Mouse (Mus musculus): ENCODE data around the gene Nrarp. TPM values are rescaled to one million over a fixed set of nuclear protein-coding genes. Genes with fewer than 3 reads are reported as not detected.

Nrarp gene
- polyA plus RNA-seq, 1 experiment from 2014 or later, result 1.3 TPM

DNA sequence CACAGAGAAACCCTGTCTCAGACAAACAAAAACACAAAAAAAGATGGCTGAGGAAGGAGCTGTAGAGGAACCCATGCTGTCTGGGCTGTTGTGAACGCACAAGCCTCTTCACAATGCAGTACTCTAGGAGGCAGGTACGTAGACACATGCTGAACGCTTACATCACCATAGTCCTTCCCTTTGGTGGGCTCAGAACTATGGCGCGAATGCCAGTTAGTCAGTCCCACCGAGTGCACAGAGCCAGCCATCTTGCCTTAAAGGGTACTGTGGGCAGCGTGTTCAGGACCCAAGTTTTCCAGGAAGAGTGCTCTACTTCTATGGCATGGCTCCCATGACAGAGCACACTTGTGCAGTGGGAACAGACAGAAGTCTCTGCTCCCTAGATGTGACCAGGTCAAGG is 3.9 kb downstream of the Nrarp start:
- 85% methylated on average over 7 of the region's 7 CpGs for WGBS (ENCODE audit: insufficient replicate concordance)
- Histone ChIP-seq H3K4me2 (ENCODE audit: low read depth, low read length) (no peak overlapping the region), H3K36me3 (ENCODE audit: control insufficient read depth, insufficient read depth) (no peaks in the 10 kb centered on the region), H3K4me1 (ENCODE audit: control insufficient read depth, low read depth, low read length) (peaks cover 28% of the 10 kb centered on the region), H3K9ac (ENCODE audit: low read depth, low read length) (no peak overlapping the region), H3K27me3 (ENCODE audit: control insufficient read depth, insufficient read depth, low read depth, low read length) (peaks cover 64% of the 10 kb centered on the region), H3K27ac (ENCODE audit: low read length) (no peak overlapping the region), H3K9me3 (replicated peaks; ENCODE audit: control insufficient read depth, low read length) (no peaks in the 10 kb centered on the region), H3K4me3 (ENCODE audit: low read depth, low read length) (no peak overlapping the region)
- ATAC-seq (ENCODE audit: low read depth), result no peak

DNA sequence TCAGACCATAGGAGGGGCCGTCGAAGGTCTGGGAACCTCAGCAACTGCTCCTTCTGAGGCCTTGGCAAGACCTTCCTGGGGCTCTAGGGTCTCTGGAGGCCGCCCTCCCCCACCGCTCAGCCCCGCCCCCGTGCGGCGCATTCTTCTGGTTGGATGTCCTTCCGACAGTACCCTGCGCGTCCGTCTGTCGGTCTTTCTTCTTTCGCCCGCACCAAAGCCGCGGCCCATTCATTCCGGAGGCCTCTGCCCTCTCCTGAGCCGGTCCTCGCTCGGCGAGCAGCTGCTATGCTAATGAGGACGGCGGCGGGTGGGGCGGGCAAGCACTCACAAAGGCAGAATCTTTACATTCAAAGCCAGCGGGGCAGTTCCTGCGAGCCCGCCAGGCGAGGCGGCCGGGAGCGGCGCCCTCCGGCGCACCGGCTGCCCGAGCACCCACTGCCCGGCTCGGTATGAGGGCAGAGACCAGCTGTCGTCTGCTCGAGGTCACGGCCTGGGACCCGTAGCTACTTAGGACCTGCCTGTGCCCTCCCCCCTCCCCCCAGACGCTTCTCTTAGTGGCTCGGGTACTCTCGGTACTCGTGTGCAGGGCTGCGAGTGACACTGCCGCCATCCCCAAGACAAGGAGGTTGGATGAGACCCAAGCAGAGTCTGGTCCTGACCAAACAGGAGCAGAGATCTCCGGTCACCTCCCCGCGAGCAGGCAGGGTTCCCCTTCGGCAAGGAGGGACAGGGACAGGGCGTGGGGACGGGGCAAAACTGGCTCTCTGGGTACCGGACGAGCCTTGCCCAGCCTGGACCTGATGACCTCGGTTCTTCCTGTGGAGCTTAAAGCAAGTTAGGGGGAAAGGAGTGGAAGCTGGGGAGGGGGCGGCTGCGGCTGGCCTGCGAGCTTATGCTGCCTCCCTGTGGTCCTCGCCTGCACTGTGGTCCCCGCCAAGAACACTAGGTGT is 5.3 kb downstream of the Nrarp start:
- H3K27me3 ChIP-seq (ENCODE audit: control insufficient read depth, insufficient read depth, low read depth, low read length), result peaks cover 56% of the 10 kb centered on the region
- peak; percentile 35; the same call in 1 of the 2 replicates for ATAC-seq (ENCODE audit: low read depth)
- no peak overlapping the region for H3K27ac ChIP-seq (ENCODE audit: low read length)
- peak overlapping the region; percentile 56 for H3K9ac ChIP-seq (ENCODE audit: low read depth, low read length)
- 2% methylated on average over 64 of the region's 64 CpGs for WGBS (ENCODE audit: insufficient replicate concordance)
- no peaks in the 10 kb centered on the region for H3K9me3 ChIP-seq (replicated peaks; ENCODE audit: control insufficient read depth, low read length)
- no peaks in the 10 kb centered on the region for H3K36me3 ChIP-seq (ENCODE audit: control insufficient read depth, insufficient read depth)
- H3K4me3 ChIP-seq (ENCODE audit: low read depth, low read length), result peak overlapping the region; percentile 56
- peak overlapping the region; percentile 83 for H3K4me2 ChIP-seq (ENCODE audit: low read depth, low read length)
- peaks cover 21% of the 10 kb centered on the region for H3K4me1 ChIP-seq (ENCODE audit: control insufficient read depth, low read depth, low read length)

DNA sequence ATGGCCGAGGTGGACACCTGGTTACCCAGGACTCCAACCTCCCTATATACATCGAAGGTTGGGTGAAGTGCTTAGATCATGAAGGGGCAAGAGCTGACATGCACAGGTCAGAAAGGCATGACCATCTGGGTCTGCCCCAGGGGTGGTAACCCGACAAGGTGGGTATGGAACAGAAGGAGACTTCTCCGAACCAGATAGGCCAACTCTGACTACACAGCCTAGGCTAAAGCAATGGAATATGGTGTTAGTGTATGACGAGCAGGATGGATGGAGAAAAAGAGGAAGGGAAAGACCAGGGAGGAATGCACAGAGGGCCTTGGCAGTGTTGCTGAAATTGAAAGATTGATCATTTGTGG is 6.0 kb downstream of the Nrarp start:
- no peaks in the 10 kb centered on the region for H3K9me3 ChIP-seq (replicated peaks; ENCODE audit: control insufficient read depth, low read length)
- peaks cover 15% of the 10 kb centered on the region for H3K4me1 ChIP-seq (ENCODE audit: control insufficient read depth, low read depth, low read length)
- no peak overlapping the region for H3K4me3 ChIP-seq (ENCODE audit: low read depth, low read length)
- H3K4me2 ChIP-seq (ENCODE audit: low read depth, low read length), result peak overlapping the region; percentile 83; the same call in 1 of the 2 replicates
- H3K9ac ChIP-seq (ENCODE audit: low read depth, low read length), result no peak overlapping the region
- WGBS (ENCODE audit: insufficient replicate concordance), result 33% methylated on average over 5 of the region's 5 CpGs
- peaks cover 50% of the 10 kb centered on the region for H3K27me3 ChIP-seq (ENCODE audit: control insufficient read depth, insufficient read depth, low read depth, low read length)
- H3K36me3 ChIP-seq (ENCODE audit: control insufficient read depth, insufficient read depth), result no peaks in the 10 kb centered on the region
- ATAC-seq (ENCODE audit: low read depth), result no peak
- H3K27ac ChIP-seq (ENCODE audit: low read length), result no peak overlapping the region

DNA sequence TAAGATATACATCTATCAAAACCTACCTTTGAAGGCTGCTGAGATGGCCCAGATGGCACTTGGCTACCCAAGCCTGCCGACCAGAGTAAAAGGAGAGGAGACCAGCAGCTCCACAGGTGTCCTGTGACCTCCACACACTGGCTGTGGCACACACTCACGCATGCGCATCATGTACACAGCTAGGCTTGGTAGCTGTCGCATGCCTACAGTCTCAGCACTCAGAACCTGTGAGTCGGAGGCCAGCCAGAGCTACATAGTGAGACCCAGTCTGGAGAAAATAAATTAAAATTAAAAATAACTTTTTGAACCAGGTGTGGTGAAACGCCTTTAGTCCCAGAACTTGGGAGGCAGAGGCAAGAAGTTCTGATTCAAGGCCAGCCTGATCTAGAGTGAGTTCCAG is 7.3 kb downstream of the Nrarp start:
- Histone ChIP-seq H3K27me3 (ENCODE audit: control insufficient read depth, insufficient read depth, low read depth, low read length) (peaks cover 38% of the 10 kb centered on the region), H3K4me2 (ENCODE audit: low read depth, low read length) (no peak overlapping the region), H3K4me3 (ENCODE audit: low read depth, low read length) (no peak overlapping the region), H3K27ac (ENCODE audit: low read length) (no peak overlapping the region), H3K9me3 (replicated peaks; ENCODE audit: control insufficient read depth, low read length) (no peaks in the 10 kb centered on the region), H3K9ac (ENCODE audit: low read depth, low read length) (no peak overlapping the region), H3K36me3 (ENCODE audit: control insufficient read depth, insufficient read depth) (no peaks in the 10 kb centered on the region), H3K4me1 (ENCODE audit: control insufficient read depth, low read depth, low read length) (peaks cover 6% of the 10 kb centered on the region)
- 70% methylated on average over 6 of the region's 6 CpGs for WGBS (ENCODE audit: insufficient replicate concordance)
- no peak for ATAC-seq (ENCODE audit: low read depth)

- H3K27ac ChIP-seq (ENCODE audit: low read length), result no peak overlapping the region; the same call in 1 of the 2 replicates
These were observed 12.8 kb downstream of the Nrarp start for GRCm38 (mm10) chr2:25193330-25193770.

GRCm38 (mm10) chr2:25194006-25194405 is 13.4 kb downstream of the Nrarp start:
- peaks cover 40% of the 10 kb centered on the region for H3K4me1 ChIP-seq (ENCODE audit: control insufficient read depth, low read depth, low read length)
- peak overlapping the region; percentile 71; the same call in 1 of the 2 replicates for H3K4me2 ChIP-seq (ENCODE audit: low read depth, low read length)
- no peak overlapping the region for H3K9ac ChIP-seq (ENCODE audit: low read depth, low read length)
- no peak for ATAC-seq (ENCODE audit: low read depth)
- peaks cover 2% of the 10 kb centered on the region; the same call in 1 of the 2 replicates for H3K36me3 ChIP-seq (ENCODE audit: control insufficient read depth, insufficient read depth)
- 27% methylated on average over 5 of the region's 5 CpGs for WGBS (ENCODE audit: insufficient replicate concordance)
- 0 out of 2 replicates have a peak overlapping the region, but pooled peaks have one; percentile 5 for H3K4me3 ChIP-seq (ENCODE audit: low read depth, low read length)
- H3K27ac ChIP-seq (ENCODE audit: low read length), result peak overlapping the region; percentile 52
- no peaks in the 10 kb centered on the region for H3K27me3 ChIP-seq (ENCODE audit: control insufficient read depth, insufficient read depth, low read depth, low read length)
- H3K9me3 ChIP-seq (replicated peaks; ENCODE audit: control insufficient read depth, low read length), result no peaks in the 10 kb centered on the region

More at GRCm38 (mm10) chr2:25193330-25193770, 12.8 kb downstream of the Nrarp start:
- Histone ChIP-seq H3K9me3 (replicated peaks; ENCODE audit: control insufficient read depth, low read length) (no peaks in the 10 kb centered on the region), H3K9ac (ENCODE audit: low read depth, low read length) (no peak overlapping the region), H3K36me3 (ENCODE audit: control insufficient read depth, insufficient read depth) (peaks cover under 1% of the 10 kb centered on the region; the same call in 1 of the 2 replicates), H3K4me3 (ENCODE audit: low read depth, low read length) (no peak overlapping the region), H3K4me1 (ENCODE audit: control insufficient read depth, low read depth, low read length) (peaks cover 40% of the 10 kb centered on the region), H3K4me2 (ENCODE audit: low read depth, low read length) (peak overlapping the region; percentile 71; the same call in 1 of the 2 replicates), H3K27me3 (ENCODE audit: control insufficient read depth, insufficient read depth, low read depth, low read length) (no peaks in the 10 kb centered on the region)
- WGBS (ENCODE audit: insufficient replicate concordance), result 1% methylated on average over 6 of the region's 6 CpGs
- peak; percentile 24 for ATAC-seq (ENCODE audit: low read depth)

- Histone ChIP-seq H3K36me3 (ENCODE audit: control insufficient read depth, insufficient read depth) (peaks cover 2% of the 10 kb centered on the region; the same call in 1 of the 2 replicates), H3K9me3 (replicated peaks; ENCODE audit: control insufficient read depth, low read length) (no peaks in the 10 kb centered on the region), H3K4me1 (ENCODE audit: control insufficient read depth, low read depth, low read length) (peaks cover 40% of the 10 kb centered on the region), H3K9ac (ENCODE audit: low read depth, low read length) (peak overlapping the region; percentile 61; the same call in 1 of the 2 replicates), H3K27ac (ENCODE audit: low read length) (peak overlapping the region; percentile 52), H3K4me3 (ENCODE audit: low read depth, low read length) (peak overlapping the region; percentile 54), H3K27me3 (ENCODE audit: control insufficient read depth, insufficient read depth, low read depth, low read length) (no peaks in the 10 kb centered on the region), H3K4me2 (ENCODE audit: low read depth, low read length) (peak overlapping the region; percentile 71)
- ATAC-seq (ENCODE audit: low read depth), result no peak
- WGBS (ENCODE audit: insufficient replicate concordance), result 35% methylated on average over 17 of the region's 17 CpGs
These were observed 14.1 kb downstream of the Nrarp start for GRCm38 (mm10) chr2:25194486-25195171.

- peak; percentile 57 for ATAC-seq (ENCODE audit: low read depth)
- Histone ChIP-seq H3K27ac (ENCODE audit: low read length) (peak overlapping the region; percentile 79), H3K4me3 (ENCODE audit: low read depth, low read length) (peak overlapping the region; percentile 54), H3K4me1 (ENCODE audit: control insufficient read depth, low read depth, low read length) (peaks cover 40% of the 10 kb centered on the region), H3K9ac (ENCODE audit: low read depth, low read length) (peak overlapping the region; percentile 61), H3K9me3 (replicated peaks; ENCODE audit: control insufficient read depth, low read length) (no peaks in the 10 kb centered on the region), H3K4me2 (ENCODE audit: low read depth, low read length) (peak overlapping the region; percentile 71), H3K27me3 (ENCODE audit: control insufficient read depth, insufficient read depth, low read depth, low read length) (no peaks in the 10 kb centered on the region), H3K36me3 (ENCODE audit: control insufficient read depth, insufficient read depth) (peaks cover 6% of the 10 kb centered on the region)
- 7% methylated on average over 55 of the region's 55 CpGs for WGBS (ENCODE audit: insufficient replicate concordance)
These were observed 14.9 kb downstream of the Nrarp start for GRCm38 (mm10) chr2:25195211-25196156.
